Mouse (Mus musculus): ENCODE results near the gene Kcnab2.

DNA sequence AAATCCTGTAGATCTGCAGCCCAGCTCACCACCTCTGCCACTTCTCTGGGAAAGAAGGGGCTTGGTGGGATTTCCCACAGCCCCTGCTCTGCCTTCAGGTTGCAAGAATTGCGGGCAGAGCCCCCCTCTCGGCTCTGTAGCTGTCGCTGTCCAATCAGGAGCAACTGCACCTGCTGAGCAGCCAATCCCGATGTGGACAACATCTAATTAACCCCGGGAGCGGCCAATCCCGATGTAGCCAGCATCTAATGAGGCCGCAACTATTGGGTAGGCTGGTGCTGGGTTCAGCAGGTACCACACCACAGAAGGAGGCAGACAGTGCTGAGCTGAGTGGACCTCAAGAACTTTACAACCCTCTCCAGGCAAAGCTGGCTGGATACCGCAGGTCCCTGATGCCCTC lies 36.1 kb downstream of the Kcnab2 start:
- TF ChIP-seq EP300 (IDR thresholded peaks at IDR 0.05) (no peak), CTCF (IDR thresholded peaks at IDR 0.05) (no peak)

All from lung, postnatal 0 days (tissue).